Mouse (Mus musculus) embryo, embryonic 10.5 days (tissue): ENCODE data around the gene Tspan9.
A peak's percentile ranks its signal among the peaks of the same experiment; 100 is the strongest.

Experiments
- DNase-seq: peaks from one replicate; pipeline ENCODE4 v3.0.0-alpha.2; 2015; ENCODE audit warnings: low spot score

Gene Tspan9

DNA sequence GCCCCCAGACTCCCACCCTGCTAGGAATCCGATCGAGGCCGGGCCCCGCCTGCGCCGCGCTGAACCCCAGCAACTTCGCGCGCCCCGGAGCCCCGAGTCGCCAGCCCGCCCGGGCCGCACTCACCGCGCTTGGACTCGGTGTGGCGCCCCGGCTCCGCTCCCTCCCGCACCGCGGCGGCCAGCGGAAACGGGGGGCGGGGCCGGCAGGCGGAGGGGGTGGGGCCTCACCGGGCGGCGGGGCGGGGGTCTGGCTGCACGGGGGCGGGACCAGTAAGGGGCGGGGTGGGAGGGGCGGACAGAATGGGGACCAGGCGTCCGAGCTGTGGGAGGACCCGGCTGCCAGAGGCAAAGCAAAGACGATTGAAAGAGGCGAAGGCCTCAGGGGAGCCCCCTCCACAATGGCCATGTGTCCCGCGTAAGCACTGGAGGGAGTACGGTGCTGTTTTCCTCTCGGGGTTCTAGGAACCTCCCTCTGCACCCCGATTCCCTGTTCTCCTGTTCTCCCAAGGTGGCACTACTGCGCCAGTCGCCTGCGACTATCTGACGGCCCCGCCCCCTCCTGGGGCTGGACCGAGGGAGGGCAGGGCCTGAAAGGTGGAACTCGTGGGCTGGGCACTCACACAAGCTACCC lies at the start of gene Tspan9:
Gene Tspan9, minus strand, starts transcription at position 205 of the 631 bp plus-strand sequence.
- peak; percentile 86 for DNase-seq

DNA sequence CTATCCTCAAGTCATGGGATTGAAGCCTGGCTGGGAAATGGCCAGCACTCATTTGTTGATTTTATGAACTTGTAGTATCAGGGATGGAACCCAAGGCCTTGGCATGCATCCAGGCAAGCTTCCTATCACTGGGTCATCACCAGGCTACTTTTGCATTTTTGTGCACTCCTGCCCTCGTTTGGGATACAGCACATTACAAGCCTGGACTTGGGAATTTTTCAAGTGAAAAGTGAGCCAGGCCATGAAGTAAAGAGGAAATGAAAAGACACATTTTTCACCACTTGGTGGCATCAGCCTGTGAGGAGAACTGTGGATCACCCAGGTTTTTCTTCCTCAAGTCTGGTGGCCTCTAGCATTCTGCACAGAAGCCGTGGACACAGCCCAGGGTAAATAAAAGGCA lies 40.1 kb upstream of the Tspan9 start:
- no peak for DNase-seq

DNA sequence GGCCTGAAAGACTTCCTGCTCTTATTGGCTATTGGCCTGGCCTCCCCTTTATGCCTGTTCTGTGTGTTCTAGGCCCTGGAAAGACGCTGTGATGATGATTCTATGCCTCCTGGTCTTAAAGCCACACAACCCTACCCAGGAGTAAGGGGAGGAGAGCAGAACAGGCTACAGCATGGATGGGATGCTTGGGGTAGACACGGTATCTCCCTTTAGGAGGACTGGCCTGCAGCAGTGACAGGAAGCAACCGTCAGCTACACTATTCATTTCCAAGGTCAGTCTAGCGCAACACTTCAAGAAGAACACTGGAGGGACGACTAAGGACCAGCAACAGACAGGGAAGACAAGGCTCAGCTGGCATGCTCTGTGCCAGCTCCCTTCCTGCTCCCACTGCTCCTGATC lies 37.8 kb upstream of the Tspan9 start:
- DNase-seq = no peak

DNA sequence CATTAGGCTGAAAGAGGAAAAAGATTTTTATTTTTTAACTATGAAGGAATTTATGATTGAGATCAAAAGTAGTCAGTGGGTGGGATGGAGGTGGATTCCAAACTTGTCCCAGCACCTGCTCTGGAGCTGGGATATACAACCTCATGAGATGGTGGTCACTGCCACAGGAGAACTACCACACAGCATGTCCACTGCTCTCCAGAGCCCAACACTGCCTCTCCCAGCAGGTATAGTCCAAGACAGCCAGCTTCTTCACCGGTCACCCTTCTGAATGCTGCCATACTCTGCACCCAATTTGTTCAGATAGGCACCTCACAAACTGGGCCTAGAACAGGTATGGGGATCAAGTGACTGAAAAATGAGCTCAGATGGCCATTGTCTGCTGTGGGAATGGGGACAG lies 36.3 kb upstream of the Tspan9 start:
- DNase-seq = no peak

DNA sequence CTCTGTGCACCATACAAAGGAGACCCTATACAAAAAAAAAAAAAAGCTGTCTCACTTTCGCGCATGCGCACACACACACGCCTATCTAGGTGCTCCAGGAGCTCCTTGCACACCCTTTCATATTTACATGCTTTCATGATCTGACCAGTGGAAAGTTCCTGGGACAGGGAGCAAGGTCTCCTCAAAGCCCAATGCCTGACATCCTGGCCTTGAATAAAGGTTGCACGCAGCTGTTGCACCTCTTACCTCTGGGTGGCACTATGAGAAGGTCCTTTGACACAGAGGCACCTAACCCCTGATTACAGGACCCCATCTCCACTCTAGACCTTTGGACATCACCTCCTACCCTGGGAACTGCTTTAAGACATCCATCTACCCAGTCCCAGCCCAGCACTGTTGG lies 35.9 kb upstream of the Tspan9 start:
- DNase-seq = no peak

DNA sequence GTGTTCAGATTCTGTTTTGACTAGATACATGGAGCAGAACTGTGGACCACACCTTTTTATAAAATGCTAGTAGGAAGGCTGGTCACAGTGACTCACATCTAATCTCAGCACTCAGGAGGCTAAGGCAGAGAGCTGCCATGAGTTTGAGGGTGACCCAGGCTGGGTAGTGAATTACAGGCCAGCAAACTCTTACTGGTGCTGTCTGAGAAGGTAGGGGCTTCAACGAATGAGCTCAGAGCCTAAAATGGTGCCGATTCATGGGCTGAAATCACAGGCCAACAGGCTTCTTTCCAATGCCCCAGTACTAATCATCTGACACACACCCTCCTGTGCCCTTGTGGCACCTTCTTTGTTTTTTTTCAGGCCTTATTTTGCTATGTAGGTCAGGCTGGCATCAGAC lies 35.3 kb upstream of the Tspan9 start:
- no peak for DNase-seq

DNA sequence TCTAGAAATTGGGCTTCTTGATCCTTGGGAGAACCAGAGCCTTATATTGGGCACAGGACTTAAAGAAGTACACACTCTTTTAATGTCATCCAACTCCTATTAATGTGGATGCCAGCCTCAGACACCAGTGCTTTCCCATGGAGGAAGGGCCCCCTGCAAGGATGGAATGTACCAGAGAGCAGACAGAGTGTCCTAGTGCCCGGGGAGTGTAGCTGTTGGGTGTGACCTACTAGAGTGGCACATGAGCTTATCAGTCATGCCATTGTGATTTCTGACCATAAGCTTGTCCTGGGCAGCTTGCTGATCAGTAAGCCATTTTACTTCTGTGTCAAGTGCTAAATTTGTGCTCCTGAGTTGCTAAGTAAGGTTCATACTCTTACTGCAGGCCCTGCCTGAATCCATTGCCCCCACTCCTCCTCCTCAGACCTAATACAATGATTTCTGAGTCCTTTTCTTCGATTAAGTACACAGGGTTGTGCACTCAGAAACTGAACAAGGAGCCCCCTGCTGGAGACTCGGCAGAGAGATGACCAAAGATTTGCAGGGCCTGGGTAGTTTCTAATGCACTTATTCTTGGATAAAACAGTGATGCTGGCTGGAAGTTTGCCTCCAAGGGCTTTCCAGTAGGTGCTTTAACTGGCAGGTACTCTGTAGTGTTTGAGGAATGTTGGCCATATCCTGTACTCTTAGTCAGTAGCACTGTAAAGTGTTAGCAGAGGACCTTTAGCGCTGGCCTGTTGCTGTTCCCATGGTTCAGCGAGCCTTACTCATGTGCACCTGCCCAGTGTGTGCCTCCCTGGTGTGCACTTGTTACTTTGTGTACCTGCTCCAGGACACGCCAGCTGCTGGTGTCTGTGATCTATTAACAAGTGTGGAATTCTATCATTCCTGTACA lies 25.6 kb upstream of the Tspan9 start:
- DNase-seq = peak; percentile 68

DNA sequence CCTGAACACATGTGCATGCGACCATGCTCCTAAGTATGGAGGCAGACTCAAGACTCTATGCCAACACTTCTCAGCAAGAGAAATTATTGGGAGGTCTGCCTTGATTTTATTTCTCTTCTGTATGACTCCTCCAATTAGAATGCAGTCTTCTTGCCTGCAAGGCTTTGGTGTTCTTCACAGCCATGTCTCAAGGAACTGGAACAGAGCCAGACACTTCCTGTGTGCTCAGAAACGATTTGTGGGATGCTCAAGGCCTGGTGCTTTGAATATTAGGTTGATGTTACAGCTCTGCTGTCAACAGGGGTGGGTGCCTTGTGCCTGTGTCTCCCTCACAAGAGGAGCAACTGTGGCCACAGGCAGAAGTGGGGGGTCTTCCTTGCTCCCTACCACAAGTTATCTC lies 22.2 kb upstream of the Tspan9 start:
- no peak for DNase-seq

DNA sequence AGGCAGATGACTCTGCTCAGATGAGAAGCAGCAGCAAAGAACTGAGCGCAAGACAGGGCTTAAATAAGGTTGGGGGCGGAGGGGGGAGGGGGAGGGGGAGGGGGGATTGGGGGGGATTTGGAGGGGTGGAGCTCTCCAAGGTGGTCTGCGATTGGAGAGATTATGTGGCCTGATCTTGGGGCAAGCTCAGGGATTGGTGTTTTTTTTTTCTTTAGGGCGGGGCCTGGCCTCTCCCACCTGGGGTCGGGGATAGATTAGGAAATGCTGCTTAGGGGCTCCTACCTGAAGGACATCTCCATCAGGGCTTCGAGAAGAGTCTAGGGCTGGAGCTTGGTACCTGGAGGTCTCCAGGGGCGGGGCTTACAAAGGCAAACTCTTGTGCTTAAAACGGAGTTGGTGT lies 21.2 kb upstream of the Tspan9 start:
- DNase-seq = no peak

DNA sequence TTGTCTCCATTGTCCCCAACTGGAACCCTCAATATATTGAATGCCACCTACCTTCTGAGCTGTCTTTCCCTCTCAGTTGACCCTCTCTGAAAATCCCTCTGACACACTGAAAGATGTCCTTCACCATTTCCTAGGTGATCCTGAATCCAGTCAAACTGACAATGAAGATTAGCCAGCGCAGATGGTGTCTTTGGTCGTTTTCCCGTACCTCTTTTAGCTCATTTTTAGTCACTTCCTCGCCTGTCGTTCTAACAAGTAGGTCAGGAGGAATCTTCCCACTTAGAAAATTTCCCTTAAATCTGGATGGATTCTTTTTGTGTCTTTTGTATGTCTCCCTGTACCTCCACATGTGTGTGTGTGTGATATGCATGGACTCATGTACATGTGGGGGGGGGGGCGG lies 15.7 kb upstream of the Tspan9 start:
- DNase-seq = no peak

DNA sequence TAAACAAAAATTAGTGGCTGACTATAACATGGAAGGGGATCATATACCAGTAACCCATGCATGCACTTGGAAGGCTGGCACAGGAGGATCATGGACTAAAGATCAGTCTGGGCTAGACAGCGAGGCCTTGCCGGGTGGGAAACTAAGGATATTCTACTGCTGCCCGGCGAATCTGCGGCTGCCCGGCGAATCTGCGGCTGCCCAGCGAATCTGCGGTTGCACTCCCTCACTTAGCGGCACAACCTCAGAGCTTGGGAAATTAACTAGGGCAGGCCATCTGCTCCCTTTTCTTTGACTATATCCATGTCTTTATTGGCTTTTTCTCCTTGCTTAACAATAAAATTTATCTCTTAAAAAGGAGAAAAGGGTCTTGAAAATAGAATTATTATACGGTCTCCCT lies 14.6 kb upstream of the Tspan9 start:
- no peak for DNase-seq

DNA sequence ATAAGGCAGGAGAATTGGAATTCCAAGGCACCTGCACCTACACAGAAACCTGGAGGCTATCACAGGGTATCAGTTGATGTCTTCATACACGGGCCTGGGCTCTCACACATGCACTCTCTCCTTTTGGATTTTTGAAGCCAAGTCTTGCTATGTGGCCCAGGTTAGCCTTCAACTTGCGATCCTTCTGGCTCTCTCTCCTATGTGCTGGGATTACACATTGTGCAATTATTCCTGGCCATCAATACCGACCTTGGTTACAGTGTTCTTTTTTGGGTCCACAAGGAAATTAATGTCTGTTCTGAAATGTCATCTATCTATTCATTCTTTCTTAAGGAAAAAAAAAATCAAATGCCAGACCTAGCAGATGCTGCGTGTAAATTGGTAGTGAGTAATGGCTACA lies 13.1 kb upstream of the Tspan9 start:
- DNase-seq = no peak

DNA sequence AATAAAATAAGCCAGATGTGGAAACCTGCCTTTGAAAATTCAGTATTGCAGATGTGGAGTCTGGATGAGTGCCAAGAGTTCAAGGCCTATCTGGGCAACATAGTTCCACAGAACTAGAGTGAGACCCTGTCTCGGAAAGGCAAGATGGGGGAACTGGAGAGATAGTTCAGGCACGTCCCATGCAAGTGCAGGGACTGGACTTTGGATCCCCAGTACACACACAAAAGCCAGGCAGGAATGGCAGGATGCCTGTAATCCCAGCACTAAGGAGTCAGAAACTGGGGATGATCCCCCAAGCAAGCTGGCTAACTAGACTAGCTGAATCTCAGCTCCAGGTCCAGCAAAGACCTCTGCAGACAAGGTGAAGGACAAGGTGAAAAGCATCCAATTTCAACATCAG lies 12.5 kb upstream of the Tspan9 start:
- DNase-seq = no peak

DNA sequence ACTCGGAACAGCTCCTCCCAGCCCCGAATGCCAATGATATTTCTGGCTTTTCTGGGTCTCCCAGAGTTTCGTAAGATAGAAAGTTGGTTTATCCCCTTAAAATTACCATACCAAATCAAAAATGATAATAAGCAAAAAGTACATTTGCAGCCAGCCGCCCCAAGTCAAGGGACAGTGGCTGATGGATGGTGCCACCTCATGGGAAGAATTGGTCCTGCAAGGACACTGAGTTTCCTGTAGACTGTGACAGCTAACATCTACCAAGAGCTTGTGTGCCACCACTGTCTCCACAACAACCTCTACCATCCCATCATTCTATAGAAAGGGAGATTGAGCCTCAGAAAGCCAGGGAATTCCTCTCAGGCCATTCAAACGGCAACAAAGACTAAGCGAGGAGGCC lies 2.4 kb upstream of the Tspan9 start:
- DNase-seq = peak; percentile 50

DNA sequence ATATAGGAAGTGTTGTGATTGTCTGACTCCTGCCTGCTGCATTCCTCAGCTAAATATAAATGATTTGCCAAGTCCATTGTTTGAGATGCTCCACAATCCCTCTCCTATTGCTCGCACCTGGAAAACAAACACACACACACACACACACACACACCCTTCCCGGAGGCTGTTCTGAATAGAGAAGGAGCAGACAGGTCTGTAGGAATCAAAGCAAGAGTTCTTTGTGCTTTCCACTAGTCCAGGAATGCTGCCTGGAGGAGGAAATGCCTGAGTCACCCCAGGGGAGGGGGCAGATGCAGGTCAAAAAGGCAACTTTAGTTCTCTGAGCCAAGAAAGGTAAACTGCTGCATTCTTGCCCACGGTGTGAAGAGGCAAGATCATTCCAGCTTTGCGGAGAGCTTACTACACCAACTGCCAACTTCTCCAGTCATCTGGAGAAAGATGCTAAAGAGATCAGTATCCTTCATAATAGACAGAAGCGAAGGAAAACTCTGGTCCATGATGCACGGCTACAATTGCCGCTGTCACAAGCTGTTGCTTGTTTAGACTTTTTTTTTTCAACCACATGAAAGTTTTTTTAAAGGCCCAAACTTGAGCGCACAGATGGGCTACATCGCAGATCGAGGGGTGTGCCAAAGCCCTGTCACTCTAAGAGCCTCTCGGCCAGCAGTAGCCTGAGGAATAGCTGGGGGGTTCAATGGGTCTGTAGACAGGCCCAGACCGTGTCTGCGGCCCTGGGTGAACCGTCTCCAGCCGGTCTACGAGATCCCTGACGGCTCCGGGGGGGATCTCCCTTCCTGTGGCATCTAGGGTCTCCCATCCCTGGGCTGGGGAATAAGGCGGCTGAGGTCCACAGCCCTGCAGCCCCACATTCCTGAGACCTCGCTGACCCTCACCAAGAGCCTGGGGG lies 770 bp downstream of the Tspan9 start:
- DNase-seq = peak; percentile 53

DNA sequence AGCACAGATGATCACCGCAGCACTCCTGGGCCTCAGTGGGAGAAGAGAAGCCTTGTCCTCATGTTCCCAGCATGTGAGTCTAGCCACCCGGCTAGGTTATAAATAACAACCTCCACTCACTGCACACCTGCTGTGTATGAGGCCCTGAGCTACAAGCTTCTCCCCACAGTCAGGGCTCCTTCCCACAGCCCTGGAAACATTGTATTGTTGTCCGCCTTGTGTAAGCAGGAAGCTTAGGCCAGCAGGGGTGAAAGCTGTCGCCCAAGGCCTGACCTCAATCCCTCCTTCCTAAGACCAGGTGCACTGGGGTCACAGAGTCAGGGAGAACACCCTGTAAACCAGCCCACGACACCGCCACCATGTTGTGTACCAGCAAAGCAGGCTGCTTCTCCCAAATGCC lies 2.7 kb downstream of the Tspan9 start:
- DNase-seq = no peak

DNA sequence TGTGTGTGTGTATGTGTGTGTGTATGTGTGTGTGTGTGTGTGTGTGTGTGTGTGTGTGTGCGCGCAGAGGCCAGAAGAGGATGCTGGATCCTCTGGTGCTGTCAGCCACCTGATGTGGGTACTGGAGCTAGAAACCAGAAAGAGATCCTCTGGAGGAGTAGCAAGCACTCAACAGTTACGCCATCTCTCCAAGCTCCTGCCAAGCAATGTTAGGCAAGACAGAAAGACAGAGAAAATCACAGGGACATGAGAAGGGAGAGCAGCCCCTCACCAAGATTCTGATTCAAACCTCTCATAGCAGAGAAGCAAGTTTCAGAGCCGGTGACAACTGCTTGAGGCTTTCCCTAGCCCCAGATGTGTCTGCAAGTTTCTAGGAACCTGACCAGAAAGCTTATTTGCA lies 5.5 kb downstream of the Tspan9 start:
- no peak for DNase-seq

DNA sequence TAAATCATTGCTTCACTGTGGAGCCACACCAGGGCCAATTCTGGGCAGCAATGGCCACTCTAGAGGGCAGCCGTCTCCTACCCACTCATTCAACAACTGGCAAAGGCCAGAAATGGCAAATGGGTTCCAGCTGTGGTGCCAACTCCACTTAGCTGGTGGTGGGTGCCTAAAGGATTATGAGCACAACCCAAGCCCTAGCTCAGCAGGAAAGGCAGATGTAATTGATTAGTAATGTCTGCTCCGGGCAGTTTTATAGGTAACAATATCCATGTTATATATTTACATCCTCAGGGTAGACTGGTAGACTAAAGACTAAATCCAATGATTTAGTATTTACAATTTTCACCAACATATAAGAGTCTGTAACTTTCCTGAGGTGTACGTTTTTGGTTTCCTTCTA lies 6.7 kb downstream of the Tspan9 start:
- DNase-seq = no peak

DNA sequence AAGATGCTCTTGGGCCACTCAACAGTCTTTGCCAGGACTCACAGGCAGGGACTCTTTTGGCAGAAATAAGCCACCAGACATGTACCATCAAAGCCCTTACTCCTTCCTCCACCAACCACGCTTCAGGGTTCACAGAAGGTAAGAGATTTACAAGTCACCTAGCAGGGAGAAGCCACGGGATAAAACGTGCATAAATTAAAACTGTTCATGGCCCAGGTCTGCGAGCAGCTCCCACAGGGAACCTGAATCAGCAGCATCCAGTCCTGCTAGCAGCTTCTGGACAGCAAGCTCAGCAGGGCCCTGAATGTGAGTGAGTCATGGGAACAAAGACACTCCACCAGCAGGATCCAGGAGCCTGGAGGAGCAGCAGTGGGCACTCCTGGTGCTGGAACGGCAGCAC lies 7.9 kb downstream of the Tspan9 start:
- no peak for DNase-seq

DNA sequence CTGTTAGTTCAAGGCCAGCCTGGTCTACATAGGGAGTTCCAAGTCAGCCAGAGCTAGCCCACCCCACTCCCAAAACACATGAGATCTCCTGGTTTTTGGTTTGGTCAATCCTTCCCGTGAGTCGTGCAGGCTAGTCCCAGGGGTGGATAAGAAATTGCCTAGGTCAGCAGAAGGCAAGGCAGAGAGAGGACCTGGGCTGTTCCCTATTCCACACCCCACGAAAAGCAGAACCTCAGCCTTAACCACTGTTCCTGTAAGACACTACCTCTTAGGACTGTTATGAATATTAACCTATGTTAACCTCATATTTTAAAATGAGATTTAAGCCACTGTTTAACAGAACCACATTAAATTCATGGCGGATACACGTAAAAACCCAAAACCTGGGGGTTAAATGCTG lies 8.4 kb downstream of the Tspan9 start:
- DNase-seq = no peak

DNA sequence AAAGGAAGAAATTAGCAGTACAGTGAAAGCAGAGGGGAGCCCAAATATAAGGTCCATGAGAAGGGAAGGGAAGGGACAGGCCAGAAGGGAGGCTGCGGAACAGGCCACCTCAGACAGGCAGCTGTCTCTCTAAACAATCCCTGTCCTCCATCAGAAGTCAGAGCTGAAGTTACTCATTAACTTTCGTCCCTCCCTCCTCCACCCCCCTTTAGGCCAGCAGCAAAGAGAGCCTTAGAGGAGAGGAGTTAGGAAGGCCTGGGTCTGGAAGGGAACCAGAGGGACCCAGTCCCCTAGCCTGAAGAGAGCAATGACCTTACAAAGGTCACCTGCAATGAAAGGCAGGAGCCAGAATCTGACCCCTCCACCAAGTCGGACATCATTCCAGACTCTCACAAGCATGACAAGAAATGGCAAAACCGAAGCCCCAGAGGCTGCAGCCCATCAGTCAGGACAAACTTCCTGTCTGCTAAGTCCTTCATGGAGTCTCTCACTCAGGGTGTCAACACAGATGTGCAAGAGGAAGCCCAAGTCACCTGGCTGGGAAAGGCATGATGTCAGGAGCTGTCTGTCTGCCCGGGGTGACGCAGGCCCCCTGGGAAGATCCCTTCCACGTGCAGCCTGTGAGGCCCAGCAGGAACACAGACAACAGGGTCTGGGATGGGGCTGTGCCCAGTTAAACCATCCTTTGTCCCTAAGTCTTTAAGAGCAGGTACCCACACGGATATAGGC lies 9.0 kb downstream of the Tspan9 start:
- DNase-seq = no peak

DNA sequence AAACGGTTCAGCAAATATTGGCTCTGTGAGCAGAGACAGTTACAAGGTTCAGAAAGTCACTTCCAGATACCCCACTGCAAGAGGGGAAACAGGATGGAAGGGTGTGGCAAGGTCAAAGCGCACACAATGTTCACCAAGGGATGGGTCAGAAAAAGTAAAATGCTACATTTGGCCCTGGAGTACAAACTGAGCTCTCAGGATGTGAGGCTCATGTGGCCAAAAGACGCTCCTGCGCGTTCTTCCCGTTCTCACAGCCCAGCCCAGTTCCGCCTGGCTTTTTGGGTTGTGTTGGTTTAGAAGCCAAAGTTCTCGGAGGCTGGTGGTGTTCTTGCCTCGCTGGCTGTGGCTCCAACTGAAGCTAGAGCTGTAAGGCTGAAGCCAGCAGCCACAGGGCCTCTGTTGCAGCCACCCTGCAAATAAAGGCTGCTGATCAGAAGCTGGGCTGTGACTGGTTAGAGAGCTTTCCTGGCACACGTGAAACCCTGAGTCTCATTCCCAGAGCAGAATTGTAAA lies 9.7 kb downstream of the Tspan9 start:
- no peak for DNase-seq
